Mouse (Mus musculus): Measurements from ENCODE around the gene Angptl2. TPM values are rescaled to one million over a fixed set of nuclear protein-coding genes. Genes with fewer than 3 reads are reported as not detected.

The Angptl2 gene
- polyA plus RNA-seq, 1 experiment = not detected

DNA sequence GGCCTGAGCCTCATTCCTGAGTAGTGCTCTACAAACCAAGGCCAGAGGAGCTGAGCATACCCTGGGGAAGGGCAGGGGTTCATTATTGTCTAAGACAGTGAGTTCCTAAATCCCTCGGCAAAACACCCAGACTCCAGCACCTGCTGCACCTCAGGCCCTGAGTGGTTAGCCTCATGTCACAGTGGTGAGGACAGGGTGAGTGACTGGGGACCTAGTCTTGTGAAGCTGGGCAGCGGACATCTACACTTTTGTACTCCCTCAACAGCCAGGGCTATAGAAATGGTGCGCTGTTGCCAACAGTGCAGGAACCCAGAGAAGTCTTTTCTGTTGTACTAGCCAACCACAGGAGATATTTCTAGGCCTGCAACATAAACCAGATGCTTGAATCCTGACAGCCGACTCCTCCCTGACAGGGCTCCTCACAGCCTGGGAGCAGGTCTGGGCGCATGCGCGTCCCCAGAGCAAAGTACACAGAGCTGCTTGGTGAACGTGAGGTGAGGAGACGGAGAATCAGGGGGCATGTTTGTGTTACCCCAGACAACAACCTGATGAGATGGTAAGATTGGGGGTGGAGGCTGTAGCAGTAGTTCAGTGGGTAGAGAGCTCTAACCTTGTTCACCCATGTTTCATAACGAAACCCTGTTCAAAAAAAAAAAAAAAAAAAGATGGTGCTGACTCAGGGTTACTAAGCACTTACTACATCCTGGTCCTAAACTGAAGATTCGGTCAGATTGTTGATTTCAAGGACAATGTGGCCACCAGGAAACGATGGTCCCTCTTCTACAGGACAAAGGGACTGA lies 38.2 kb upstream of the Angptl2 start:
- H3K27me3 ChIP-seq (ENCODE audit: control insufficient read depth) = no peaks in the 10 kb centered on the region
- H3K4me1 ChIP-seq (ENCODE audit: control insufficient read depth) = no peaks in the 10 kb centered on the region; the same call in 1 of the 2 replicates
- H3K36me3 ChIP-seq (ENCODE audit: control insufficient read depth) = no peaks in the 10 kb centered on the region
- no peaks in the 10 kb centered on the region for H3K9me3 ChIP-seq (ENCODE audit: control insufficient read depth, low read length)
- no peak overlapping the region for H3K4me3 ChIP-seq (replicated peaks)
- TF ChIP-seq GATA1 (IDR thresholded peaks at IDR 0.05; ENCODE audit: low read length) (no peak), TAL1 (IDR thresholded peaks at IDR 0.05; ENCODE audit: low read length) (no peak)

DNA sequence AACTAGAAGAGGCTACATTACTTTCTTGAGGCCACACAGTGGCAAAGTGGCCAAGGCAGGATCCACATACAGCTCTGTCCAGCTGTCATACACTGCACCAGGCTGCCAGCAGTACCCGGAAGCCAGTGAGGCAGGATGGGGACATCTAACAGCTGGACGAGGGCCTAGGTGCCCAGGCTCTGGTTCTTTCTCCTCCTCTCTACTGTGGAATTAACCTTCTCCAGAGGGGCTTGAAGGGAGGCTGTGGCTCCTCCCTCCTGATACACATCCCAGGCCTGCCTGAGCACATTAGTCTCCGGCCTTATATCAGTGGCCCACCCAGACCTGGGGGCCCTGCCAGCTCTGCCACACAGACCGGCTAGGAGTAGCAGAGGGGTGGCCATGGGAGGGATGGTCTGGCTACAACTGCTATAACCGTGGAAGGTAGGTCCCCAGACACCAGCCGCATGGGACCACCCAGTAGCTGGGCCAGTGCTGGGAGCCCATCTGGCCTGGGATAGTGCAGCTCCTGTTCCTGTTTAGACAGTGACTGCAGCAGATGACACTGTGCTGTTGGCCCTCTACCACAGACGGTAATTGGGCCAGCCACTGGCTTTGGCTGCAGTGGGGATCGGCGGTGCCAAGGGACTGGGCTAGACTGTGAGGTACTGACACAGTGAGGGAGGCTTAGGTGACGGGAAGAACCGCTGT lies 37.5 kb upstream of the Angptl2 start:
- H3K27me3 ChIP-seq (ENCODE audit: control insufficient read depth) = no peaks in the 10 kb centered on the region
- H3K4me3 ChIP-seq (replicated peaks) = no peak overlapping the region

DNA sequence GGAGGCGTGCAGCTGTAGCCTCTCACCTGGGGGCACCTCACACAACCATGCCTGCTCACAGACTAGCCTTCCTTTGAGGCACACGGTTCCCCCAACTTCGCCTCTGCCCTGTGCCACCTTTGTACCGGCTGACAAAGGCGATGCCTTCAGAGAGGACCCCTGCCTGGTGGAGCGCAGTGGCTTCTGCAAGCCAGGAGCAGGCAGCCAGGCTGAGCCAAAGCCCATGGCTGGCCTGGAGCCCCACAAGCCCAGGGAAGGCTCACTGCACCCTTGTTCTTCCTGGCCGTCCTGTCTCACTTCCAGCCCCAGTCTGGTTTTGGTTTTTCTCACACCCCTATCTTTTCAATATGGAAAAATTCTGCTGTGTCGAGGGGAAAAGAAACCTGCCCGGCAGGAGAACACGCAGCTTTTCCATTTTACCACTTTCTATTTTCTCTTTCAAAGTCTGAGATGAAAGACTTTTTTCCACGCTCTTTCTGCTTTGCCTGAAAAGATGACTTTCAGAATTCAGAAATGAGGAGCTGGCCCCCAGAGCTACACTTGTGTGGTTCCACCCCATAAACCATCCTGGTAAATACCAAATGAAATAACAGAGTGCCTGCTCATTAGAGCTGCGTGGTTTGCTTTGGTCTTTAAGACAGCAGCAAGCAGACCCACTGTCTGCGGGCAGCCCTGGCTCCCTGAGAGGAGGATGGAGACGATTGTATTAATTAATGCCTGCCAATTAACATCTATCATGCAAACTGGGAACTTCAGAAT lies 36.5 kb upstream of the Angptl2 start:
- no peaks in the 10 kb centered on the region for H3K9me3 ChIP-seq (ENCODE audit: control insufficient read depth, low read length)
- H3K27me3 ChIP-seq (ENCODE audit: control insufficient read depth) = no peaks in the 10 kb centered on the region
- TF ChIP-seq TAL1 (IDR thresholded peaks at IDR 0.05; ENCODE audit: low read length) (no peak), GATA1 (IDR thresholded peaks at IDR 0.05; ENCODE audit: low read length) (no peak)
- no peaks in the 10 kb centered on the region; the same call in 1 of the 2 replicates for H3K4me1 ChIP-seq (ENCODE audit: control insufficient read depth)
- H3K4me3 ChIP-seq (replicated peaks) = no peak overlapping the region
- H3K36me3 ChIP-seq (ENCODE audit: control insufficient read depth) = no peaks in the 10 kb centered on the region

More for the DNA sequence above, 37.5 kb upstream of the Angptl2 start:
- TF ChIP-seq GATA1 (IDR thresholded peaks at IDR 0.05; ENCODE audit: low read length) (no peak), TAL1 (IDR thresholded peaks at IDR 0.05; ENCODE audit: low read length) (no peak)
- Histone ChIP-seq H3K9me3 (ENCODE audit: control insufficient read depth, low read length) (no peaks in the 10 kb centered on the region), H3K4me1 (ENCODE audit: control insufficient read depth) (no peaks in the 10 kb centered on the region; the same call in 1 of the 2 replicates), H3K36me3 (ENCODE audit: control insufficient read depth) (no peaks in the 10 kb centered on the region)

DNA sequence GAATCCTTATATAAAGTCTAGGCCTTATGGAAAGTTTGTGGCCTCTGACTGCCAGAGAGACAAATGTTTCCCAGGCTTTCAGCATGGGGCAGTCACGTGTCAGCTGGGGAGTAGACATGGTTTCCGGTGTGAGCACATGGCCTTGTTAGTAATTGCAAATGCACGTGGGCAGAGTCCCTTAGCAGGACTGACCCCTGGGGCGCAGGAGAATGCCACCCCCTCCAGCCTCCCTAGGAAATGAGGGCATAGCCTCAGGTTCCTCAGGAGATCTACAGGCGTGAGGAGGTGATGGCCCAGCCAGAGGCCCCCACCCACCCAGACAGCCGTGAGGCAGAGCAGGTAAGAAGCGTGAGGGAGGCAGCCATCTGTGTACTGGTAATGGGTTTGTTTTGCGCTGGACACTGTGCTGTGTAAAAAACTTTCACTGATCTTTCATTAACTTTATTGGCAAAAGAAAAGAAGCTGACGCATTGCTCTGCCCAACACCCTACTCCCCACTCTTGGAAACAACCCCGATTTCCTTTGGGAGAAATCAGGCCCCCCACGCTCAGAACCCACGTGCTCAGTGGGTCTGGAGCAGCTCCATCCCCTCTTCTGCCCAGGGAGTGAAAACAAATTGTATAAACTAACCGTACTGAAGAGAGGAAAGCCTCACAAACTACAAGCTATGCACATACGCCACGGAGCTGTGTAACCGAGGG lies 35.8 kb upstream of the Angptl2 start:
- no peaks in the 10 kb centered on the region for H3K27me3 ChIP-seq (ENCODE audit: control insufficient read depth)

GRCm38 (mm10) chr2:33183321-33183720 lies 32.5 kb upstream of the Angptl2 start:
- H3K4me1 ChIP-seq (ENCODE audit: control insufficient read depth) = no peaks in the 10 kb centered on the region; the same call in 1 of the 2 replicates
- H3K9me3 ChIP-seq (ENCODE audit: control insufficient read depth, low read length) = no peaks in the 10 kb centered on the region
- H3K27me3 ChIP-seq (ENCODE audit: control insufficient read depth) = no peaks in the 10 kb centered on the region
- no peak overlapping the region for H3K4me3 ChIP-seq (replicated peaks)
- TF ChIP-seq TAL1 (IDR thresholded peaks at IDR 0.05; ENCODE audit: low read length) (no peak), GATA1 (IDR thresholded peaks at IDR 0.05; ENCODE audit: low read length) (no peak)
- no peaks in the 10 kb centered on the region for H3K36me3 ChIP-seq (ENCODE audit: control insufficient read depth)

More for the DNA sequence above, 35.8 kb upstream of the Angptl2 start:
- Histone ChIP-seq H3K4me3 (replicated peaks) (no peak overlapping the region), H3K4me1 (ENCODE audit: control insufficient read depth) (no peaks in the 10 kb centered on the region; the same call in 1 of the 2 replicates), H3K9me3 (ENCODE audit: control insufficient read depth, low read length) (no peaks in the 10 kb centered on the region), H3K36me3 (ENCODE audit: control insufficient read depth) (no peaks in the 10 kb centered on the region)
- no peak for TF ChIP-seq GATA1 (IDR thresholded peaks at IDR 0.05; ENCODE audit: low read length)
- TF ChIP-seq TAL1 (IDR thresholded peaks at IDR 0.05; ENCODE audit: low read length) = no peak

GRCm38 (mm10) chr2:33184641-33185040 lies 31.2 kb upstream of the Angptl2 start:
- H3K27me3 ChIP-seq (ENCODE audit: control insufficient read depth) = no peaks in the 10 kb centered on the region
- H3K36me3 ChIP-seq (ENCODE audit: control insufficient read depth) = no peaks in the 10 kb centered on the region
- H3K9me3 ChIP-seq (ENCODE audit: control insufficient read depth, low read length) = no peaks in the 10 kb centered on the region
- H3K4me1 ChIP-seq (ENCODE audit: control insufficient read depth) = no peaks in the 10 kb centered on the region
- no peak overlapping the region for H3K4me3 ChIP-seq (replicated peaks)
- TF ChIP-seq GATA1 (IDR thresholded peaks at IDR 0.05; ENCODE audit: low read length) (no peak), TAL1 (IDR thresholded peaks at IDR 0.05; ENCODE audit: low read length) (no peak)

DNA sequence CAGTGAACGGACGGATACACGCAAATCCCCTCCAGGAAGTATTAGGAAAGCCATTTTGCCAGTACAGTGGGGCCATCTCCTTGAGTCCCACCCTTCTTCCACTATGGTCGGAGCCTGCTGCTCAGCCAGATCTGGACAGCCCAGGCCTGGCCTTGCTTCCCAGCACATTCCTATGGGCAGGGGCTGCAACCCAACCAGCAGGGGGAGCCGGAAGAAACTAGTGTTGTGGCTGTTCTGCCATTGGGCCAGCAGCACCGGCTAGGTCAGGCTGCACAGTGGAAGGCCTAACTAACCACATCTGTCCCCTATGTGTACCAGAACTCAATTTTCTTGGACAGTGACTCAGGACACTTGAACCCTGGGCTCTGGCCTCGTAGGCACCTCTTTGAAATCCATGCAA lies 30.6 kb upstream of the Angptl2 start:
- no peaks in the 10 kb centered on the region for H3K27me3 ChIP-seq (ENCODE audit: control insufficient read depth)
- TF ChIP-seq TAL1 (IDR thresholded peaks at IDR 0.05; ENCODE audit: low read length) (no peak), GATA1 (IDR thresholded peaks at IDR 0.05; ENCODE audit: low read length) (no peak)
- no peak overlapping the region for H3K4me3 ChIP-seq (replicated peaks)
- no peaks in the 10 kb centered on the region for H3K4me1 ChIP-seq (ENCODE audit: control insufficient read depth)
- no peaks in the 10 kb centered on the region for H3K9me3 ChIP-seq (ENCODE audit: control insufficient read depth, low read length)
- H3K36me3 ChIP-seq (ENCODE audit: control insufficient read depth) = no peaks in the 10 kb centered on the region

GRCm38 (mm10) chr2:33186505-33186904 lies 29.4 kb upstream of the Angptl2 start:
- TF ChIP-seq GATA1 (IDR thresholded peaks at IDR 0.05; ENCODE audit: low read length) (no peak), TAL1 (IDR thresholded peaks at IDR 0.05; ENCODE audit: low read length) (no peak)
- no peaks in the 10 kb centered on the region for H3K36me3 ChIP-seq (ENCODE audit: control insufficient read depth)
- no peaks in the 10 kb centered on the region for H3K9me3 ChIP-seq (ENCODE audit: control insufficient read depth, low read length)
- H3K27me3 ChIP-seq (ENCODE audit: control insufficient read depth) = no peaks in the 10 kb centered on the region
- H3K4me1 ChIP-seq (ENCODE audit: control insufficient read depth) = no peaks in the 10 kb centered on the region
- H3K4me3 ChIP-seq (replicated peaks) = no peak overlapping the region

Measured in erythroblast, embryonic 14.5 days (primary cell).